Mouse (Mus musculus) ES-Bruce4 (cell line): ENCODE measurements around the gene Rcvrn.

Experiments used
- CTCF ChIP-seq: IDR thresholded peaks from one replicate; pipeline ENCODE4 v1.8.1; 2011; ENCODE audit warnings: low read depth, low read length
- EP300 ChIP-seq: IDR thresholded peaks from 2 replicates; pipeline ENCODE4 v1.6.1; 2011; ENCODE audit warnings: low read depth, low read length; ENCODE audit not compliant: insufficient read depth
- POLR2A ChIP-seq: IDR thresholded peaks from one replicate; pipeline ENCODE4 v1.8.1; 2011; ENCODE audit warnings: low read length; ENCODE audit not compliant: insufficient read depth

- TF ChIP-seq POLR2A (no peak), CTCF (no peak), EP300 (no peak)
Measured at GRCm38 (mm10) chr11:67661465-67661864, 33.7 kb upstream of the Rcvrn start.
